Mouse (Mus musculus) myocyte (in vitro differentiated cells): Measurements from ENCODE around the gene Cutc. TPM values are rescaled to one million over a fixed set of nuclear protein-coding genes. Genes with fewer than 3 reads are reported as not detected.

Experiments used
- H3K27me3 ChIP-seq: one replicate; pipeline ENCODE4 v1.6.1; 2011; ENCODE audit not compliant: control insufficient read depth, insufficient read depth, insufficient read length
- H3K36me3 ChIP-seq: one replicate; pipeline ENCODE4 v1.6.1; 2011; ENCODE audit not compliant: control insufficient read depth, insufficient read depth
- H3K4me2 ChIP-seq: one replicate; pipeline ENCODE4 v1.6.1; 2011; ENCODE audit warnings: low read depth, control low read depth
- H3K4me3 ChIP-seq: one replicate; pipeline ENCODE4 v1.5.1; 2011; ENCODE audit warnings: mild to moderate bottlenecking, control low read depth, moderate library complexity
- H3K79me2 ChIP-seq: one replicate; pipeline ENCODE4 v1.6.1; 2011; ENCODE audit not compliant: control insufficient read depth, insufficient read depth
- H3ac ChIP-seq: one replicate; pipeline ENCODE4 v1.6.1; 2011; ENCODE audit not compliant: control insufficient read depth, insufficient read length
- CEBPB ChIP-seq: IDR thresholded peaks from 2 replicates; pipeline ENCODE4 v1.6.1; 2011; ENCODE audit warnings: mild to moderate bottlenecking, moderate library complexity; ENCODE audit not compliant: poor library complexity, insufficient read depth, severe bottlenecking
- E2F4 ChIP-seq: IDR thresholded peaks from one replicate; pipeline ENCODE4 v1.6.1; 2011; ENCODE audit warnings: mild to moderate bottlenecking, control low read depth, moderate library complexity; ENCODE audit not compliant: insufficient read depth
- MAX ChIP-seq: IDR thresholded peaks from one replicate; pipeline ENCODE4 v1.6.1; 2011; ENCODE audit warnings: low read depth, mild to moderate bottlenecking, control low read depth
- MYOD1 ChIP-seq, 3 experiments: IDR thresholded peaks; one replicate each; pipeline ENCODE4 v1.6.1; 2011; ENCODE audit warnings: control low read depth in 2 of 3, low read depth in 2 of 3, mild to moderate bottlenecking in 2 of 3, moderate library complexity in 1 of 3; ENCODE audit not compliant: insufficient read length in 2 of 3, control insufficient read depth in 1 of 3
- MYOG ChIP-seq, 3 experiments: IDR thresholded peaks; one replicate each; pipeline ENCODE4 v1.6.1; 2011; ENCODE audit warnings: control low read depth in 2 of 3, low read depth in 2 of 3, mild to moderate bottlenecking in 2 of 3; ENCODE audit not compliant: insufficient read length in 2 of 3, control insufficient read depth in 1 of 3, insufficient read depth in 1 of 3
- POLR2A ChIP-seq: IDR thresholded peaks from one replicate; pipeline ENCODE4 v1.6.1; 2011; ENCODE audit warnings: low read depth, mild to moderate bottlenecking, control low read depth, moderate library complexity; ENCODE audit not compliant: insufficient read length
- POLR2AphosphoS2 ChIP-seq: IDR thresholded peaks from one replicate; pipeline ENCODE4 v1.6.1; 2011; ENCODE audit warnings: low read depth, control low read depth; ENCODE audit not compliant: insufficient read length
- REST ChIP-seq: IDR thresholded peaks from one replicate; pipeline ENCODE4 v1.6.1; 2011; ENCODE audit warnings: mild to moderate bottlenecking, control low read depth, moderate library complexity; ENCODE audit not compliant: insufficient read depth, insufficient read length
- SRF ChIP-seq: IDR thresholded peaks from one replicate; pipeline ENCODE4 v1.6.1; 2011; ENCODE audit warnings: low read depth; ENCODE audit not compliant: control insufficient read depth, insufficient read length
- TCF12 ChIP-seq: IDR thresholded peaks from one replicate; pipeline ENCODE4 v1.6.1; 2011; ENCODE audit warnings: mild to moderate bottlenecking, control low read depth; ENCODE audit not compliant: poor library complexity, insufficient read depth, severe bottlenecking
- TCF3 ChIP-seq: IDR thresholded peaks from one replicate; pipeline ENCODE4 v1.6.1; 2011; ENCODE audit warnings: low read depth, control low read depth; ENCODE audit not compliant: insufficient read length
- USF1 ChIP-seq: IDR thresholded peaks from one replicate; pipeline ENCODE4 v1.6.1; 2011; ENCODE audit warnings: low read depth, mild to moderate bottlenecking, control low read depth, moderate library complexity
- polyA plus RNA-seq: library from polyadenylated mRNA; unstranded; fragments of >200 nt; fragmentation: generic; extraction: Trizol; gene quantifications from one replicate; pipeline ENCODE4 v1.2.1, GENCODE M21; 2012; ENCODE audit warnings: missing spikeins

Gene Cutc
- polyA plus RNA-seq, 1 experiment, result 5.1 TPM

DNA sequence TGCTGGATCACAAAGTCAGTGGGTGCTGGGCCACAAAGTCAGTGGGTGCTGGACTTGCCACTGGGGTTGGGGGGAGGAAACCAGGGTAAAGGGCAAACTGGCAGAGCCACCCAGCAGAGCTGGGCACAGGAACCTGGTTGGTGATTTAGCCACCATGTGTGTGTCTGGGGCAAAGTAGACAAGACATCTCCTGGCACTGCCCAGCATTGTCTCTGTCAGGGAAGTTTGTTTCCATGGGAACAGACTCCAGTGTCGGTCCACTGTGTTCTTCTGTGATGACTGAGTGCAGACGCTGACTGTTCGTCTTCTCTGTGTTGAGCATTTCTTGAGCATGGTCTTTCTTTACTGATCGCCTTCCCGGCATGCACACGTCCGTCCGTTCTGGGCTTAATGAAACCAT, 43.5 kb upstream of the Cutc start:
- H3K4me2 ChIP-seq, result no peak overlapping the region
- no peak overlapping the region for H3K4me3 ChIP-seq
- no peaks in the 10 kb centered on the region for H3K79me2 ChIP-seq
- no peaks in the 10 kb centered on the region for H3K36me3 ChIP-seq
- H3K27me3 ChIP-seq, result no peaks in the 10 kb centered on the region
- TF ChIP-seq E2F4 (no peak), MYOG (IDR thresholded peaks at IDR 0.05; ENCODE audit: control insufficient read depth in 1 of 3, insufficient read depth in 1 of 3, insufficient read length in 2 of 3, low read depth in 2 of 3) (no peak), SRF (no peak), USF1 (no peak), MYOD1 (IDR thresholded peaks at IDR 0.05; ENCODE audit: control insufficient read depth in 1 of 3, insufficient read length in 2 of 3, low read depth in 2 of 3) (no peak)
- no peak overlapping the region for H3ac ChIP-seq

DNA sequence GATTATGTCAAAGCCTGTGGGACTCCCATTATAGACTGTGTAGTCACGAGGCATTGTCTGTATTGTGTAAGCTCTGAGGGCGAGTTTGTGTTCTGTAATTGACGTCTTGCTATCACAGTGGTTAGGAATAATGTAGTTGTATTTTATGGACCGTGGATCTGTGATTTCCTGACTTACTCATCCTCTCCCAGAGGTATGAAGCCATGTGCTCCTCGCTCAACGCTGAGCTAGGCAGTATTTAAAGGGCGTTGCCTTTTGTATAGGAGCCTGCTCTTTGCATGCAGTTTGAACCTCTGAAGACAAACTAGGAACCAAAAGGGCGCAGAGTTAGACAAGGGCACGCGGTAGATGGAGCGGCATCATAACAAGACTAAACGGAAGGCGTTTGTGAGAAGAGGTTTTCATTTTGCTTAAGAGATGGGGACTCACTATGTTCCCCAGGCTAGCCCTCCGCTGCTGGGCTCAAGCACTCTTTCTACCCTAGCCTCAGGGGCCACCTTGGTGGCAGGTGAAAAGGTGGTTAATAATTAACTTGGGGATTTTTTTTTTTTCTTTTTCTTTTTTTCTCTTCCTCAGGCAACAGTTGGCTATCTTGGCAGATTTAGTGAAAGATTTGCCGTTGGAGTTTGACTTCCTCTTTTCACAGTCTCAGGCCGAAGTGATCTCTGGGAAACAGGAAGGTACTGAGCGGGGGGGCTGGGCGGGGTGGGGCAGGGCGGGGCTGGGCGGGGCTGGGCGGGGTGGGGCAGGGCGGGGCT, 41.5 kb upstream of the Cutc start:
- H3ac ChIP-seq, result no peak overlapping the region
- H3K79me2 ChIP-seq, result no peaks in the 10 kb centered on the region
- peaks cover 7% of the 10 kb centered on the region for H3K36me3 ChIP-seq
- H3K4me2 ChIP-seq, result no peak overlapping the region
- no peak overlapping the region for H3K4me3 ChIP-seq
- no peak for TF ChIP-seq POLR2A
- TF ChIP-seq MYOD1 (IDR thresholded peaks at IDR 0.05; ENCODE audit: control insufficient read depth in 1 of 3, insufficient read length in 2 of 3, low read depth in 2 of 3), result no peak
- no peak for TF ChIP-seq TCF3
- TF ChIP-seq USF1, result no peak
- no peak for TF ChIP-seq CEBPB
- no peak for TF ChIP-seq MAX
- TF ChIP-seq SRF, result no peak
- no peak for TF ChIP-seq POLR2AphosphoS2
- TF ChIP-seq TCF12, result no peak
- TF ChIP-seq E2F4, result no peak
- no peak for TF ChIP-seq MYOG (IDR thresholded peaks at IDR 0.05; ENCODE audit: control insufficient read depth in 1 of 3, insufficient read depth in 1 of 3, insufficient read length in 2 of 3, low read depth in 2 of 3)
- no peak for TF ChIP-seq REST
- no peaks in the 10 kb centered on the region for H3K27me3 ChIP-seq

DNA sequence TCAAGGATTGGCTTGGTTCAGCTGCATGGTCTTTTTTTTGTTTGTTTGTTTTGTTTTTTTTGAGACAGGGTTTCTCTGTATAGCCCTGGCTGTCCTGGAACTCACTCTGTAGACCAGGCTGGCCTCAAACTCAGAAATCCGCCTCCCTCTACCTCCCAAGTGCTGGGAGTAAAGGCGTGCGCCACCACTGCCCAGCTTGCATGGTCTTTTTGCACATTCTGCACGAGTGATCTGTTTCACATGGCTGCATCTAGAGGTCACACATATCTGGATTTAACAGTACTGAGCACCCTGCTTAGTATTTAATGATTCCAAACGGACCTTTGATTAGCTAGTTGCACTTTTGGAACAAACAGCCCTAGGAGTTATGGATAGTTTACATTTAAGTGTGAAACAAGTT, 40.8 kb upstream of the Cutc start:
- Histone ChIP-seq H3K4me3 (no peak overlapping the region), H3ac (no peak overlapping the region), H3K27me3 (no peaks in the 10 kb centered on the region), H3K79me2 (no peaks in the 10 kb centered on the region), H3K36me3 (peaks cover 7% of the 10 kb centered on the region), H3K4me2 (no peak overlapping the region)
- TF ChIP-seq REST (no peak), SRF (no peak), POLR2A (no peak), TCF3 (no peak), MYOG (IDR thresholded peaks at IDR 0.05; ENCODE audit: control insufficient read depth in 1 of 3, insufficient read depth in 1 of 3, insufficient read length in 2 of 3, low read depth in 2 of 3) (no peak), TCF12 (no peak)

DNA sequence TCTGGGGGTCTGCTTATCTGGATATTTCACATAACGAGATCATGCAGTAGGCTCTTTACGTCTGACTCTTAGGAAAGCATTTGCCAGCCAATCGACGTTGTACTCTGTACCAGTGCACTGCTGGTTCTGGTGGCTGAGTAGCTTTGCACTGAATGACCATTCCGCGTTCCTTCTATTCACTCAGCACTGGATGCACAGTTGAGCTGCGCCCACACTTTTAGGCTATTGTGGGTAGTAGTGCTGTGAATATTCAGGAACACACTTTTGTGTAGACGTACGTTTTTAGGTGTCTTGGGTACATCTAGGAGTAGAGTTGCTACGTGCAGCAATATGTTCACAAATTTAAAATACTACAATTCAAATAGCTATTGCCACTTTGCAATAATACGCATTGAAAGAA, 32.7 kb upstream of the Cutc start:
- Histone ChIP-seq H3ac (no peak overlapping the region), H3K4me3 (no peak overlapping the region), H3K36me3 (peaks cover 12% of the 10 kb centered on the region), H3K4me2 (no peak overlapping the region), H3K79me2 (no peaks in the 10 kb centered on the region), H3K27me3 (no peaks in the 10 kb centered on the region)
- TF ChIP-seq MAX, result no peak
- no peak for TF ChIP-seq MYOD1 (IDR thresholded peaks at IDR 0.05; ENCODE audit: control insufficient read depth in 1 of 3, insufficient read length in 2 of 3, low read depth in 2 of 3)
- TF ChIP-seq REST, result no peak
- no peak for TF ChIP-seq USF1
- TF ChIP-seq CEBPB, result no peak
- no peak for TF ChIP-seq SRF
- TF ChIP-seq TCF3, result no peak
- no peak for TF ChIP-seq POLR2AphosphoS2
- no peak for TF ChIP-seq MYOG (IDR thresholded peaks at IDR 0.05; ENCODE audit: control insufficient read depth in 1 of 3, insufficient read depth in 1 of 3, insufficient read length in 2 of 3, low read depth in 2 of 3)
- TF ChIP-seq E2F4, result no peak
- TF ChIP-seq POLR2A, result no peak
- TF ChIP-seq TCF12, result no peak

DNA sequence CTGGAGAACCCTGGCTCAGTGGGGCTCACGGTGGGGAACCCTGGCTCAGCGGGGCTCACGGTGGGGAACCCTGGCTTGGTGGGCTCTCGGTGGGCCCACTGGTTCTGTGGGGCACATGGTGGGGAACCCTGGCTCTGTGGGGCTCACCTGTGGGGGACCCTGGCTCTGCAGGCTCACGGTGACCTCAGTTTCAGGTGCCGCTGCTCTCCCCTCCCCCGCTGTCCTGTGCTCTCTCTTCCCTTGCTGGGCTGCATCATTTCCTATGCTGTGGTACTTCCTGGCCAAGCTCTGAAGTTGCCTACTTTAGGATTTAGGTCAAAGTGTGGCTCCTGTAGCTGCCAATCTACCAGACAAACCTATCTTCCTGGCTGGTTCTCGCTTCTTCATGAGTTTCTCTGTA, 29.9 kb upstream of the Cutc start:
- no peaks in the 10 kb centered on the region for H3K27me3 ChIP-seq
- no peak overlapping the region for H3K4me2 ChIP-seq
- H3K79me2 ChIP-seq, result no peaks in the 10 kb centered on the region
- H3K4me3 ChIP-seq, result no peak overlapping the region
- peaks cover 6% of the 10 kb centered on the region for H3K36me3 ChIP-seq
- TF ChIP-seq TCF3, result no peak
- no peak for TF ChIP-seq CEBPB
- TF ChIP-seq POLR2A, result no peak
- TF ChIP-seq MYOG (IDR thresholded peaks at IDR 0.05; ENCODE audit: control insufficient read depth in 1 of 3, insufficient read depth in 1 of 3, insufficient read length in 2 of 3, low read depth in 2 of 3), result no peak
- no peak for TF ChIP-seq MYOD1 (IDR thresholded peaks at IDR 0.05; ENCODE audit: control insufficient read depth in 1 of 3, insufficient read length in 2 of 3, low read depth in 2 of 3)
- no peak for TF ChIP-seq USF1
- TF ChIP-seq POLR2AphosphoS2, result no peak
- no peak for TF ChIP-seq E2F4
- no peak for TF ChIP-seq REST
- no peak for TF ChIP-seq TCF12
- TF ChIP-seq SRF, result no peak
- TF ChIP-seq MAX, result no peak
- H3ac ChIP-seq, result no peak overlapping the region
